Mouse (Mus musculus) adrenal gland, postnatal 4 days (tissue): ENCODE measurements around the gene Mustn1. TPM values are rescaled to one million over a fixed set of nuclear protein-coding genes. Genes with fewer than 3 reads are reported as not detected.

Source experiments
- DNase-seq, 2 experiments: peaks; one replicate each; pipeline ENCODE4 v3.0.0; 2021 to 2022; ENCODE audit warnings: low spot score in 2 of 2, mixed read lengths in 2 of 2
- long read RNA-seq, 2 experiments: library from polyadenylated mRNA; stranded (forward); transcript quantifications; one replicate each; pipeline ENCODE4 v2.0.0; 2021
- total RNA-seq, 2 experiments: library from RNA; stranded (reverse); gene quantifications; 2 replicates each; pipeline ENCODE4 v1.2.3; 2021

The Mustn1 gene
- 10 to 100 TPM in 1 of 2 experiments, 1 to 10 TPM in 1; 3.8 to 12.1 TPM for total RNA-seq
- long read RNA-seq, experiment 1, transcript Mustn1-201 (3 exons, 1,236 nt): major isoform, 9 of 12 reads
- long read RNA-seq, experiment 1, partial matches to known transcripts: 1 of 12 reads
- long read RNA-seq, experiment 1, other reads (novel, unspliced or antisense): 2 of 12 reads
- long read RNA-seq, experiment 2, partial matches to known transcripts: 1 of 4 reads
- long read RNA-seq, experiment 2, other reads (novel, unspliced or antisense): 0 of 4 reads

DNA sequence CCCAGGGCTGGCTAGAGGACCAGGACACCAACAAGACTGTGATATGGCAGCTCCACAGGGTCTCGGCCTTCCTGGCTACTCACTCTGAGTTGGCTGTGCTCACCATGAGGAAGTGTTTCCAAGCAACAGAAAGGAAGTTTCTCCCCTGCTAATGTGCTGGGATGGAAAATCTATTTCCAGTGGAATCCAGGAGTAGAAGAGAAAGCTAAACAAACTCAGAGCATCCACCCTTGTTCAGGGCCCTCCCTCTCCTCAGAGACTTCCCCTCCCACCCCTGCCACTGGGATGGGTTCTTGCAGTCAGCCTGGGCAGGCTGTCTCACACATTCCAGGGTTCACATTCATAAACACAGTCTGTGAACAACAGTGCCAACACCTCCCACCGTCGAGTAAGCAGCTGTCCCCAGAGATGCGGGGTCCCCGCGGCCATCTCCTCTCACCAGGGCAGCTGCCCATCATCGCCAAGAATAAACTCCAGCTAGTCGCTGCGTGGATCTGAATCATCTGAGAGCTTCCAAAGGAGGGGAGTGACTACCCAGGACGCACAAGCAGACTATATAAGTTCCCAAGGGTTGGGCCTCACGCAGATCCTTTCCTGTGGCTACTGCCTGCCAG is at the start of gene Mustn1:
Mustn1 (plus strand) TSS at position 243 of the 614 bp plus-strand sequence.
- no peak for DNase-seq

GRCm38 (mm10) chr14:30837416-30837996 is 41.5 kb upstream of the Mustn1 start:
- no peak for DNase-seq

- no peak for DNase-seq
Measured at GRCm38 (mm10) chr14:30843701-30844100, 35.3 kb upstream of the Mustn1 start.

DNA sequence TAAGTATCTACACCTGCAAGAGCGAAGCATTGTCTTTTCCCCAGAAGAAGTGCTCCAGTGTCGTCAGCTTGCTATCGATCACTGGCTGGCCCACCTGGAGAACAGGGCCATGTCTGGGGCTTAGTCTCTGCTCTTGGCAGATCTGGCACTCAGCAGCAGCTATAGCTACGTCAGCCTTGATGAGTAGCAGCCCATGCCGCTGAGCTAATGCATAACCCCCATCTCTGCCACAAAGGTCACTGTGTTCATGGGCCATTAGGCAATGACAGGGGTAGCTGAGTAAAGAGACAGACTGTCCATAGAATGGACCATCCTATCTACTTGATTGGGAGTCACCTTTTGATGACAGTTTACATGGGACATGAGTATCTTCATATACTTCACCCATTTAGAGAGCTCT is 28.5 kb upstream of the Mustn1 start:
- no peak for DNase-seq

DNA sequence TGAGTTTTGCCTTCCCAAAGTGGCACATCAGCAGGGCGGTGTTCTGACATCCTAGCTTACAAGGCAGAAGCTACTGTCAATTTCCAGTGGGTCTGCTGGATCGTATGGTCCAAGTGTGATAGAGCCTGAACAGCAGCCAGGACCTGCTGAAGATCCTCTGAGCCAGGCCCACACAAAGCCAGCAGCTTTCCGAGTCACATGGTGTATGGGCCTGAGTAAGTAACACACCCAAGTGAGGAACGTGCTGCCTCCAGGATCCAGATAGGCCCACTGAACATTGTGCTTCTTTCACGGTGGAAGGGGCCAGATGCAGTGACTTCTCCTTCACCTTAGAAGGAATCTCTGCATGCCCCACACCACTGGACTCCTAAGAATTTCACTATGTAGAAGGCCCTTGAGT is 26.7 kb upstream of the Mustn1 start:
- no peak for DNase-seq

GRCm38 (mm10) chr14:30855316-30855715 is 23.7 kb upstream of the Mustn1 start:
- DNase-seq: no peak

DNA sequence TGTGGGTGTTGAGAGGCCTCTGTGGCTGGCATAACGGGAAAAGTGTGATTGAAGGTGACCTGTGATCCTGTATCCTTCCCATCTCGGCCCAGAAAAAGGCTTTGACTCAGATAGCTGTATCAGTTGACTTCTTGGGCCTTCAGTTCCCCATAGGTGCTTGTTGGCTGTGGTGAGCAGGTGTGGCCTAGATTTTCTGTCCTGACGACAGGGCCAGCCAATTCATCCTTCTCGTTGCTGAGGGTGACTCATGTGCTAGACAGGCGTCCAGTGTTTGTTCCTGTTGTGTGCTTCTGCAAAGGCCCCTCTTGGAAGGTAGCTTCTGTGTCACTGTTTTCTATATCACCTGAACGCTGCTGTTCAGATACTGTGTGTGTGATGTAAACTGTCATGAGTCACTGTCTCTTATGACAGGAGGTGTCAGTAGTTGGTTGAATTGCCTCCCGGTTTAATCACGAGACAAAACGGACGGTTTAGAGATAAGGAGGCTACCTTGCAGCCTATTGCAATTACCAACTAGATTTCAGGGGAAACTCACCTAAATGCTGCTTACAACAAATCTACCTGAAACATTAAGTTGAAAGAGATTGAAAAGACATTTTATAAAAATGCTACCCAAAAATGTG is 22.0 kb upstream of the Mustn1 start:
- no peak for DNase-seq

- DNase-seq: no peak
Measured at GRCm38 (mm10) chr14:30857990-30858389, 21.0 kb upstream of the Mustn1 start.

DNA sequence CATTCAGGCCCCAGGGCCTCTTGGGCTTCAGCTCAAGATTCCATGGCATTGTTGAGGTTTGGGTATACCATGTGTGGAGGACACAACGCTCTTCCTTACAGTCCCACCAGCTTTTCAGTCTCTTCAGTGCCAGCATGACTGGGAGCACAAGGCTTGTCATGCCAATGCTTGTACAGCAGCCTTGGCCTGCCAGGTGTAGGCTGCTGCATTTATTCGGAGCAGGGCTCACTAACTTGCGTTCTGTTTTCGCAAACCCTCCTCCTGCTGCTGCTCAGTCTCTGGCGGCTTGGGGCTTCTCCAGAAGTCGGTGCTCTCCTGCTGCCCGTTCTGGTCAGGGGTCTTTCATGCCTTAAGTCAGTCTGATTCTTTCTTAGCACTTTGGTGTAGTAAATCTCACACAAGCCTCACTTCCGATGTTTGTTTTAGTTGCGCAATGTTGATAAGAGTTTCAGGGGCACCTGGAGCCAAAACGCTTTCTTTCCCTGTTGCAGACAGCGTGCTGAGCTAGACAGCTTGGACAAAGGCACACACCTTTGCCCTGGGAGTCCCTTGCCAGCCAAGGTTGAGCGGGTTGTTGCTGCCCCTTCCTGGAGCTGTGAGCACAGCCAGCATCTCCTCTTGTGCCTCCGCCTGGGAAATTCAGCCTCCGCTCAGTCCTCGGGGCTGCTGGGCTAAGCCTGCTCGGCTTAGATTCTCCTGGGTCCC is 17.4 kb upstream of the Mustn1 start:
- no peak for DNase-seq

GRCm38 (mm10) chr14:30862368-30862767 is 16.6 kb upstream of the Mustn1 start:
- DNase-seq: no peak

DNA sequence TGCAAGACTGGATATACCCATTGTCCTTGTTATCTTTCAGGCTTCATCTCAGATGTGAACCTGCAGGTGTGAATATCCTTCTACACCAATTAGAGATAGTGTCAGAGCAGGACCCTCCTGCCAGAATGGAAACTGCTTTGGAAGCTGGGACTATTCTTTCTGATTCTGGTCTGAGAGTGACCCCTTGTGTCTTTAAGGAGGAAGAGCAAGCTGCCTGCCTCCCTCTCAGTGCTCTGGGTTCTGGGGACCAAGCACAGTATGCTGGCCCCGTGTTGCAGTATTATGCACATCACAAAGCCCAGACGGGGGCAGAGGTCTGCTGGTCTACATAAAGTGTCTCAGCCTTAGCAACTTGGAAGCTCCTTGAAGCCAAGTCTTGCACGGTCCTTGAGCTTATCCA is 13.7 kb upstream of the Mustn1 start:
- no peak for DNase-seq

DNA sequence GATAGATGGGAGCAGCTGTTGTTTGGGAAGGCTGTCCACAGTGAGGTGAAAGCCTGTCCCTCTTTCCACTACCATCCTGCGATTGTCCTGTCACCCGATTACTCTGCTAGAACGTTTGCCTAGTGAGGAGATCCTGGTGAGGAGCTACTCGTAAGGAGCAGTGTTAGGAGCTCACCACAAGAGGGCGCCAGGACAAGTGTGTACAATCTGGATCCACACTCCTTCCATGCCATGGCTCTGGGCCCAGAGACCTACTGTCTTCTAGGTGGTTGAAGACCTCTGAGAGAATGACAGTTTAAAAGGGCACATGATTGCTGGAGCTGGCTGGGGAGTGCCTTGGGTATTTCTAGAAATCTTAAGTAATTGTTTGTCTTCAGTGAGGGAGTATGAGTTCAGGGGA is 12.0 kb upstream of the Mustn1 start:
- DNase-seq: peak; percentile 31 to 61

GRCm38 (mm10) chr14:30868826-30869225 is 10.2 kb upstream of the Mustn1 start:
- no peak for DNase-seq

- DNase-seq: no peak
Measured at GRCm38 (mm10) chr14:30869391-30869801, 9.6 kb upstream of the Mustn1 start.

GRCm38 (mm10) chr14:30870206-30871147 is 8.5 kb upstream of the Mustn1 start:
- DNase-seq: no peak

GRCm38 (mm10) chr14:30874095-30874700 is 4.8 kb upstream of the Mustn1 start:
- no peak for DNase-seq

GRCm38 (mm10) chr14:30875130-30875865 is 3.7 kb upstream of the Mustn1 start:
- DNase-seq: no peak

DNA sequence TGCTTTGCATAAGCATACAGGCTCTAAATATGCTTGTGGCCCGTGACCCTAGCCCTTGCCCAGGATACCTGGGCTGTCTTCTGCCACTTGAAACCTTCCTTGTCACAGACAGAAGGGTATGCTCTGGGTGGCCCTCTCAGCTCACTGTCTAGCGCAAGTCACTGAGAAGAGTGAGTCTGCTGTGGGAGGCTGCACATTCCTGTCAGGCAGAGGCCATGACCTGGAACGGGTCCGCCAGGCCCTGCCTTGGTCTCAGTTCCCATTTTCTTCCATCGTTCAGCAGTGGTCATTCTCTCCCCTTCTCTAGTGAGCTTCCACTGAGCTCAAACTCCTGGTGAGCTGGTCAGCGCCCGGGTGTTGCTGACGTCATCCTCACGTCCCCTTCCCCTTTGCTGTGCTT is 3.0 kb upstream of the Mustn1 start:
- DNase-seq: no peak

- DNase-seq: no peak
Measured at GRCm38 (mm10) chr14:30876451-30876850, 2.5 kb upstream of the Mustn1 start.
